ENCODE assay signal across 19 mouse cellular contexts in the genomic region with DNA sequence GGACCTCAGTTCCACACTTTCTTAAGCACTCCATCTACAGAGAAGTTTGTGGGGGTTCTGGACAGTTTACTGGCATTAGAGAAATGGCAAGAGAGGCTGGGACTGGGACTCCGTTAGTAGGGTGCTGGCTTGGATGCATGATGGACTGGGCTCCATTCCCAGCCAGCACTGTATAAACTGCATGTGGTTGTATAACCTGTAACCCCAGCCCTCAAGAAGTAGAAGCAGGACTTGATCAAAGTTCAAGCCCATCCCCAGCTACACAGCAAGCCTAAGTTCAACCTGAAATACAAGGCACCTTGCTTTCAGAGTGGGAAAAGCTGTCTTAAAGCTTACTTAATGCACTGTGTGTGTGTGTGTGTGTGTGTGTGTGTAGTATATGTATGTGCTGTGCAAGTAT.
DNase-seq lines count a peak whose midpoint lies in the region; ATAC-seq and TF ChIP-seq lines count a peak whose summit lies in the region.
"Had no signal": no experiment of that assay in that cellular context is flagged by ENCODE, and none has a peak within 500 bp of the region (broad histone marks: within the 10 kb centered on the region; RNA-seq: fewer than 3 reads in every experiment).

No protein-coding gene starts in this region.

- no peak for ATAC-seq in heart, embryonic 14.5 days (ENCODE audit: insufficient number of reproducible peaks, insufficient read depth, low FRiP score, low read depth)
- ATAC-seq in kidney, embryonic 14.5 days (ENCODE audit: low FRiP score, low TSS enrichment), result no peak
- ATAC-seq: liver, embryonic 12.5 days had no signal

- no peaks in the 10 kb centered on the region for H3K9me3 ChIP-seq in heart, embryonic 14.5 days (ENCODE audit: control insufficient read depth, low read length)
- H3K9me3 ChIP-seq in kidney, embryonic 14.5 days (ENCODE audit: control insufficient read depth, low read length), result no peaks in the 10 kb centered on the region
- no peaks in the 10 kb centered on the region for H3K9me3 ChIP-seq in CH12.LX (replicated peaks; ENCODE audit: low read length)
- H3K9me3 ChIP-seq: hindbrain, embryonic 15.5 days; liver, embryonic 12.5 days; stomach, embryonic 15.5 days had no signal

- 70% methylated on average over 1 of the region's 1 CpGs for WGBS in heart, embryonic 14.5 days
- WGBS in kidney, adult 2 months, result 37% methylated on average over 1 of the region's 1 CpGs
- WGBS in kidney, embryonic 14.5 days, result 62% methylated on average over 1 of the region's 1 CpGs

- H3K79me2 ChIP-seq in CH12.LX (replicated peaks; ENCODE audit: control insufficient read depth, extremely low read depth, insufficient read depth, poor library complexity, severe bottlenecking), result no peaks in the 10 kb centered on the region

- peaks cover 33 to 36% of the 10 kb centered on the region in 2 experiments for H3K4me1 ChIP-seq in heart, embryonic 14.5 days (ENCODE audit: control insufficient read depth in 2 of 2, insufficient read depth in 2 of 2, low read length in 2 of 2)
- no peaks in the 10 kb centered on the region; the same call in none of the 2 replicates for H3K4me1 ChIP-seq in kidney, adult 2 months (ENCODE audit: control insufficient read depth, insufficient read depth, low read length)
- peaks cover 9% of the 10 kb centered on the region; the same call in 1 of the 2 replicates for H3K4me1 ChIP-seq in kidney, embryonic 14.5 days (ENCODE audit: control insufficient read depth, insufficient read depth, low read length)
- peaks cover 78 to 91% of the 10 kb centered on the region in 2 experiments for H3K4me1 ChIP-seq in CH12.LX (ENCODE audit: control insufficient read depth in 1 of 2, insufficient read depth in 2 of 2)
- H3K4me1 ChIP-seq: stomach, embryonic 15.5 days had no signal

- TF ChIP-seq EP300 in CH12.LX (IDR thresholded peaks at IDR 0.05; ENCODE audit: low read length), result no peak

- peak overlapping the region; percentile 28 for H3K4me2 ChIP-seq in heart, embryonic 14.5 days (ENCODE audit: low read length)
- H3K4me2 ChIP-seq in kidney, embryonic 14.5 days (replicated peaks; ENCODE audit: low read depth, low read length), result no peak overlapping the region
- H3K4me2 ChIP-seq in CH12.LX (ENCODE audit: insufficient read depth, low read depth, poor library complexity, severe bottlenecking), result peak overlapping the region; percentile 18
- H3K4me2 ChIP-seq: hindbrain, embryonic 15.5 days; liver, embryonic 12.5 days; midbrain, embryonic 11.5 days; stomach, embryonic 15.5 days had no signal

- H3K9ac ChIP-seq in heart, embryonic 14.5 days (ENCODE audit: low read length), result 0 out of 2 replicates have a peak overlapping the region, but pooled peaks have one; percentile 8
- no peak overlapping the region for H3K9ac ChIP-seq in kidney, embryonic 14.5 days (ENCODE audit: low read depth, low read length)
- peak overlapping the region; percentile 1; the same call in 1 of the 2 replicates for H3K9ac ChIP-seq in CH12.LX (ENCODE audit: insufficient read depth, low read depth)
- H3K9ac ChIP-seq: forebrain, postnatal 0 days; hindbrain, embryonic 15.5 days; liver, embryonic 12.5 days; liver, postnatal 0 days; stomach, embryonic 15.5 days had no signal

- intact Hi-C loops in heart, postnatal 14 days (cut with DNase I), result no loop called here

- TF ChIP-seq CTCF in kidney, adult 2 months (conservative IDR thresholded peaks at IDR 0.05; ENCODE audit: insufficient read depth, insufficient read length, low read depth, low read length), result no peak
- TF ChIP-seq CTCF in CH12.LX (conservative IDR thresholded peaks at IDR 0.05 in 1 of 2, IDR thresholded peaks at IDR 0.05 in 1 of 2; ENCODE audit: low read depth in 2 of 2, low read length in 2 of 2), result no peak

- TF ChIP-seq POLR2A in kidney, adult 2 months (IDR thresholded peaks at IDR 0.05; ENCODE audit: low read depth, low read length), result no peak
- peak; percentile 1; the same call in 1 of the 2 replicates for TF ChIP-seq POLR2A in CH12.LX (IDR thresholded peaks at IDR 0.05; ENCODE audit: low read depth, low read length)

- dilution Hi-C loops in CH12.LX (cut with MboI; ENCODE audit: extremely low pct_ligation_motif_present, extremely low pct_unique_long_range_greater_than_20kb, low sequenced_read_pairs), result no loop called here

- no peaks in the 10 kb centered on the region for H3K36me3 ChIP-seq in heart, embryonic 14.5 days (ENCODE audit: control insufficient read depth, insufficient read depth, low read length)
- H3K36me3 ChIP-seq in kidney, adult 2 months (ENCODE audit: control insufficient read depth, insufficient read depth, low read length), result no peaks in the 10 kb centered on the region
- no peaks in the 10 kb centered on the region for H3K36me3 ChIP-seq in kidney, embryonic 14.5 days (ENCODE audit: control insufficient read depth, insufficient read depth, low read length)
- H3K36me3 ChIP-seq in CH12.LX (replicated peaks in 1 of 2; ENCODE audit: control insufficient read depth in 1 of 2, insufficient read depth in 1 of 2, low read length in 1 of 2), result no peaks in the 10 kb centered on the region
- H3K36me3 ChIP-seq: hindbrain, embryonic 15.5 days; liver, embryonic 12.5 days; stomach, embryonic 15.5 days had no signal

- no peak overlapping the region for H3K4me3 ChIP-seq in heart, embryonic 14.5 days (ENCODE audit: control insufficient read depth in 1 of 2, insufficient read depth in 1 of 2, low read depth in 1 of 2, low read length in 2 of 2)
- no peak overlapping the region for H3K4me3 ChIP-seq in kidney, adult 2 months (ENCODE audit: insufficient read depth, low read depth, low read length)
- H3K4me3 ChIP-seq in kidney, embryonic 14.5 days (ENCODE audit: low read length), result no peak overlapping the region
- H3K4me3 ChIP-seq in CH12.LX (replicated peaks in 1 of 3; ENCODE audit: low read depth in 2 of 3, low read length in 2 of 3, poor library complexity in 1 of 3), result peak overlapping the region in 1 of 3 experiments; percentile 25
- H3K4me3 ChIP-seq: erythroblast, embryonic 14.5 days; hindbrain, embryonic 15.5 days; liver, embryonic 12.5 days; stomach, embryonic 15.5 days had no signal

- in situ Hi-C loops in CH12.LX (cut with MboI; ENCODE audit: low pct_ligation_motif_present, low pct_unique_long_range_greater_than_20kb, low sequenced_read_pairs), result loop anchor here (5.0 kb wide), 1 partner anchor 38 kb away; no protein-coding TSS in a partner anchor

- H3K27me3 ChIP-seq in heart, embryonic 14.5 days (ENCODE audit: control insufficient read depth, insufficient read depth, low read length), result no peaks in the 10 kb centered on the region
- no peaks in the 10 kb centered on the region for H3K27me3 ChIP-seq in kidney, adult 2 months (replicated peaks; ENCODE audit: control insufficient read depth, insufficient read depth, low read length)
- H3K27me3 ChIP-seq in kidney, embryonic 14.5 days (ENCODE audit: control insufficient read depth, insufficient read depth, low read length), result no peaks in the 10 kb centered on the region
- H3K27me3 ChIP-seq in CH12.LX (replicated peaks), result no peaks in the 10 kb centered on the region
- H3K27me3 ChIP-seq: hindbrain, embryonic 15.5 days; liver, embryonic 12.5 days; stomach, embryonic 15.5 days had no signal

- no peak for DNase-seq in heart, postnatal 14 days
- DNase-seq in kidney, adult 2 months, result peak; percentile 55
- DNase-seq in CH12.LX (ENCODE audit: extremely low read depth), result no peak
- DNase-seq in adipocyte (ENCODE audit: low spot score), result peak; percentile 34
- DNase-seq: adrenal gland, adult 8-10 months; cerebellum, adult 2 months; cerebellum, postnatal 14 days; forebrain, postnatal 0 days; left cerebral cortex, postnatal 4 days; right cerebral cortex, postnatal 25 days had no signal

- peak overlapping the region; percentile 38 to 85 for H3K27ac ChIP-seq in heart, embryonic 14.5 days (replicated peaks in 1 of 2; ENCODE audit: control insufficient read depth in 1 of 2, insufficient read depth in 1 of 2, low read depth in 2 of 2, low read length in 2 of 2)
- no peak overlapping the region for H3K27ac ChIP-seq in kidney, adult 2 months (ENCODE audit: insufficient read depth, low read depth, low read length)
- no peak overlapping the region for H3K27ac ChIP-seq in kidney, embryonic 14.5 days (ENCODE audit: low read depth, low read length)
- H3K27ac ChIP-seq in CH12.LX (ENCODE audit: insufficient read depth, low read depth), result peak overlapping the region; percentile 93
- H3K27ac ChIP-seq: hindbrain, embryonic 15.5 days; kidney, postnatal 0 days; liver, embryonic 12.5 days; stomach, embryonic 15.5 days had no signal

- TF ChIP-seq RAD21 in CH12.LX (IDR thresholded peaks at IDR 0.05; ENCODE audit: low read depth, low read length), result no peak

TF ChIP-seq in CH12.LX, 34 proteins besides CTCF, POLR2A, EP300 and RAD21:
- no peak for TF ChIP-seq ETS1 (conservative IDR thresholded peaks at IDR 0.05; ENCODE audit: low read depth, low read length)
- no peak for TF ChIP-seq E2F4 (IDR thresholded peaks at IDR 0.05; ENCODE audit: insufficient replicate concordance, low read depth, low read length)
- TF ChIP-seq KAT2A (IDR thresholded peaks at IDR 0.05; ENCODE audit: insufficient replicate concordance, low read length), result no peak
- no peak for TF ChIP-seq JUN (IDR thresholded peaks at IDR 0.05; ENCODE audit: insufficient read depth, low read depth, low read length)
- TF ChIP-seq HCFC1 (IDR thresholded peaks at IDR 0.05; ENCODE audit: low read depth, low read length), result no peak
- TF ChIP-seq BHLHE40 (IDR thresholded peaks at IDR 0.05; ENCODE audit: low read depth, low read length), result no peak
- no peak for TF ChIP-seq NRF1 (IDR thresholded peaks at IDR 0.05; ENCODE audit: low read depth, low read length)
- no peak for TF ChIP-seq ELF1 (IDR thresholded peaks at IDR 0.05; ENCODE audit: low read depth, low read length)
- TF ChIP-seq CHD2 (IDR thresholded peaks at IDR 0.05; ENCODE audit: low read length), result no peak
- TF ChIP-seq SMC3 (IDR thresholded peaks at IDR 0.05; ENCODE audit: low read depth, low read length), result no peak; the same call in 1 of the 2 replicates
- no peak for TF ChIP-seq RCOR1 (conservative IDR thresholded peaks at IDR 0.05; ENCODE audit: low read depth, low read length)
- TF ChIP-seq TCF12 (IDR thresholded peaks at IDR 0.05; ENCODE audit: low read depth, low read length), result no peak
- TF ChIP-seq USF2 (conservative IDR thresholded peaks at IDR 0.05; ENCODE audit: low read depth, low read length), result no peak
- no peak for TF ChIP-seq MEF2A (IDR thresholded peaks at IDR 0.05; ENCODE audit: borderline replicate concordance, low read depth, low read length)
- TF ChIP-seq JUND (conservative IDR thresholded peaks at IDR 0.05; ENCODE audit: low read depth, low read length), result no peak
- TF ChIP-seq ZNF384 (IDR thresholded peaks at IDR 0.05; ENCODE audit: low read depth, low read length), result no peak
- no peak for TF ChIP-seq PAX5 (IDR thresholded peaks at IDR 0.05; ENCODE audit: low read length)
- TF ChIP-seq TBP (conservative IDR thresholded peaks at IDR 0.05; ENCODE audit: low read depth, low read length), result no peak
- no peak for TF ChIP-seq SIN3A (IDR thresholded peaks at IDR 0.05; ENCODE audit: low read length)
- no peak for TF ChIP-seq IRF4 (IDR thresholded peaks at IDR 0.05; ENCODE audit: low read depth, low read length)

Comparison
In these comparisons a context has a peak if more than half of its experiments do, and no peak if none do; other contexts are left out.
1. H3K27ac ChIP-seq: peak in heart, embryonic 14.5 days (2 of 2) and CH12.LX (single experiment); none in kidney, adult 2 months (single experiment) and kidney, embryonic 14.5 days (single experiment).
2. DNase-seq: peak in kidney, adult 2 months (single experiment) and adipocyte (single experiment); none in heart, postnatal 14 days (0 of 2) and CH12.LX (single experiment).